ENCODE assay signal across 13 mouse cellular contexts in the genomic region with DNA sequence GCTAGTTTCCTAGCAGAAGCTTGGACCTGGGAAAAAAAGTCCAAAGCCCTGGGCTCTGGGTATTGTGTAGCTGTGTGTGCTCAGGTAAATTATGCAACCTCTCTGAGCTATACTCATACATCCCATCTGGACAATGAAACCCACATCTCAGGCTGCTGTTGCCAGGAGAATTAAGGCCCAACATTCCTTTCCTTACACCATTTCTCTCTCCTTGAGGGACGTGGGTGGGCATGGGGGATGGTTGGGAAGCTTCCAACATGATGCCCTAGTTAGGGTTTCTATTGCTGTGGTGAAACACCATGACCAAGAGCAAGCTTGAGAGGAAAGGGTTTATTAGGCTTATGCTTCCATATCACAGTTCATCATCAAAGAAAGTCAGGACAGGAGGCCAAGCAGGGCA.
A peak's percentile ranks its signal among the peaks of the same experiment; 100 is the strongest.
DNase-seq lines count a peak whose midpoint lies in the region.
"Had no signal": no experiment of that assay in that cellular context is flagged by ENCODE, and none has a peak within 500 bp of the region (broad histone marks: within the 10 kb centered on the region; RNA-seq: fewer than 3 reads in every experiment).

No protein-coding gene starts in this region.

- DNase-seq in left cerebral cortex, adult 18-20 months (ENCODE audit: low spot score in 2 of 2) = peak; percentile 61
- DNase-seq in left cerebral cortex, postnatal 4 days = no peak
- peak; percentile 80 for DNase-seq in brain, adult 2 months (ENCODE audit: low read depth, low spot score)
- DNase-seq in frontal cortex, postnatal 36 days (ENCODE audit: low spot score in 2 of 2) = peak; percentile 49 to 76
- DNase-seq in telencephalon, adult 2 months (ENCODE audit: low read depth, low spot score) = peak; percentile 58
- DNase-seq in lung, postnatal 25 days (ENCODE audit: low spot score) = no peak
- DNase-seq: adrenal gland, adult 8-10 months; adrenal gland, postnatal 36 days; cerebellum, adult 11 months; cerebellum, adult 8-10 months; cerebellum, postnatal 14 days; gastrocnemius, postnatal 10 days; heart, adult 18-20 months had no signal

- intact Hi-C loops in left cerebral cortex, postnatal 4 days (cut with DNase I) = no loop called here

Comparison
In these comparisons a context has a peak if more than half of its experiments do, and no peak if none do; other contexts are left out.
1. DNase-seq: peak in left cerebral cortex, adult 18-20 months (2 of 2), brain, adult 2 months (single experiment), frontal cortex, postnatal 36 days (2 of 2) and telencephalon, adult 2 months (single experiment); none in left cerebral cortex, postnatal 4 days (single experiment) and lung, postnatal 25 days (single experiment).